Mouse (Mus musculus) embryonic stem cell, embryonic (primary cell): ENCODE data around the gene Bap1.

Experiments
- CTCF ChIA-PET, 4 experiments: fragments of 300-600 bp in 2 of 4; fragments of 350-600 bp in 2 of 4; sonication (Branson Sonifier 250); formaldehyde crosslinking; loops; one replicate each; lab custom pipeline; 2022; ENCODE audit warnings: inconsistent platforms in 2 of 4; lab: Charles Lee
- POLR2A ChIA-PET, 4 experiments: fragments of 300-600 bp in 2 of 4; fragments of 350-600 bp in 2 of 4; sonication (Branson Sonifier 250); formaldehyde crosslinking; loops; one replicate each; lab custom pipeline; 2022; ENCODE audit warnings: antibody characterized with exemption in 4 of 4, inconsistent platforms in 1 of 4; lab: Charles Lee

Bap1 gene

GRCm38 (mm10) chr14:31251084-31251604, at the start of gene Bap1, which contains the start of gene Phf7:
TSS of gene Bap1 (plus strand) at chr14:31251450.
TSS of gene Phf7 (minus strand) at chr14:31251317.
- ChIA-PET POLR2A (interaction anchor here in 3 of 4 experiments (0.6 to 2.6 kb wide), 24 partner anchors 9 to 998 kb away, joined by 3 to 17 read pairs (median 4); partner anchors contain the start of genes Capn7 (in 1 of the 3), Dcp1a (in 1 of the 3), Nek4 (in 1 of the 3) and Tnnc1 (in 1 of the 3)), CTCF (interaction anchor here in 2 of 4 experiments (0.9 to 1.5 kb wide), 3 partner anchors 18 to 221 kb away, joined by 3 to 10 read pairs (median 3); partner anchors contain the start of gene Sema3g (in 1 of the 2))

- POLR2A ChIA-PET, result interaction anchor here (0.6 to 4.6 kb wide), 26 partner anchors 9 to 290 kb away, joined by 3 to 50 read pairs (median 3); partner anchors contain the start of genes Bap1 (in 1 of the 4), Eaf1 (in 1 of the 4), Mettl6 (in 1 of the 4) and Nek4 (in 1 of the 4)
Observed at GRCm38 (mm10) chr14:31204844-31205243, 46.4 kb upstream of the Bap1 start.

GRCm38 (mm10) chr14:31205244-31205561, 46.0 kb upstream of the Bap1 start:
- POLR2A ChIA-PET, result interaction anchor here (0.6 to 4.6 kb wide), 27 partner anchors 9 to 289 kb away, joined by 3 to 50 read pairs (median 3); partner anchors contain the start of genes Bap1 (in 1 of the 4), Eaf1 (in 1 of the 4), Mettl6 (in 1 of the 4) and Nek4 (in 1 of the 4)

More at GRCm38 (mm10) chr14:31204844-31205243, 46.4 kb upstream of the Bap1 start:
- CTCF ChIA-PET, result interaction anchor here (0.5 to 1.3 kb wide), 6 partner anchors 9 to 147 kb away, joined by 3 to 7 read pairs (median 3); no protein-coding TSS in a partner anchor

GRCm38 (mm10) chr14:31205562-31206467, 45.4 kb upstream of the Bap1 start:
- ChIA-PET CTCF (interaction anchor here (0.5 to 1.3 kb wide), 9 partner anchors 9 to 148 kb away, joined by 3 to 7 read pairs (median 3); no protein-coding TSS in a partner anchor), POLR2A (interaction anchor here in 3 of 4 experiments (0.6 to 4.6 kb wide), 39 partner anchors 8 to 289 kb away, joined by 3 to 50 read pairs (median 4); partner anchors contain the start of genes Bap1 (in 2 of the 3), Phf7 (in 2 of the 3), Smim4 (in 2 of the 3) and Capn7 (in 1 of the 3))

More at GRCm38 (mm10) chr14:31205244-31205561, 46.0 kb upstream of the Bap1 start:
- CTCF ChIA-PET, result interaction anchor here (0.5 to 1.3 kb wide), 8 partner anchors 9 to 147 kb away, joined by 3 to 7 read pairs (median 3); no protein-coding TSS in a partner anchor

GRCm38 (mm10) chr14:31206472-31206981, 44.7 kb upstream of the Bap1 start:
- ChIA-PET POLR2A (interaction anchor here (0.6 to 4.6 kb wide), 29 partner anchors 8 to 1258 kb away, joined by 3 to 50 read pairs (median 4); partner anchors contain the start of genes Phf7 (in 2 of the 4), Bap1 (in 1 of the 4), Capn7 (in 1 of the 4) and Dnah1 (in 1 of the 4)), CTCF (interaction anchor here in 3 of 4 experiments (0.7 to 1.4 kb wide), 6 partner anchors 9 to 266 kb away, joined by 3 to 5 read pairs (median 4); partner anchors contain the start of gene Sema3g (in 1 of the 3))

GRCm38 (mm10) chr14:31207070-31207830, 44.0 kb upstream of the Bap1 start:
- POLR2A ChIA-PET, result interaction anchor here (0.6 to 4.6 kb wide), 24 partner anchors 8 to 1257 kb away, joined by 3 to 50 read pairs (median 4); partner anchors contain the start of genes Phf7 (in 2 of the 4), Bap1 (in 1 of the 4), Nisch (in 1 of the 4) and Sema3g (in 1 of the 4)
- CTCF ChIA-PET, result interaction anchor here in 3 of 4 experiments (0.7 to 1.4 kb wide), 5 partner anchors 8 to 265 kb away, joined by 3 to 5 read pairs (median 4); partner anchors contain the start of gene Sema3g (in 1 of the 3)

GRCm38 (mm10) chr14:31208084-31208483, 43.2 kb upstream of the Bap1 start, which contains the start of gene Tnnc1:
TSS of gene Tnnc1 (plus strand) at chr14:31208312.
- ChIA-PET CTCF (interaction anchor here in 1 of 4 experiments (1.1 kb wide), 1 partner anchor 242 kb away, joined by 3 read pairs; no protein-coding TSS in a partner anchor), POLR2A (interaction anchor here in 2 of 4 experiments (0.8 to 3.4 kb wide), 6 partner anchors 11 to 55 kb away, joined by 3 to 14 read pairs (median 4); partner anchors contain the start of genes Bap1 (in 1 of the 2) and Phf7 (in 1 of the 2))

- ChIA-PET POLR2A (interaction anchor here in 2 of 4 experiments (0.7 to 3.4 kb wide), 5 partner anchors 13 to 56 kb away, joined by 3 to 14 read pairs (median 5); no protein-coding TSS in a partner anchor), CTCF (interaction anchor here in 1 of 4 experiments (1.1 kb wide), 1 partner anchor 241 kb away, joined by 3 read pairs; no protein-coding TSS in a partner anchor)
Observed at GRCm38 (mm10) chr14:31209133-31209557, 42.1 kb upstream of the Bap1 start.

- ChIA-PET CTCF (no interaction called here), POLR2A (interaction anchor here in 1 of 4 experiments (1.0 to 1.3 kb wide), 3 partner anchors 15 to 69 kb away, joined by 3 to 4 read pairs (median 3); no protein-coding TSS in a partner anchor)
Observed at GRCm38 (mm10) chr14:31211854-31212253, 39.4 kb upstream of the Bap1 start.

GRCm38 (mm10) chr14:31212499-31212898, 38.8 kb upstream of the Bap1 start:
- ChIA-PET POLR2A (interaction anchor here in 1 of 4 experiments (1.0 to 1.3 kb wide), 2 partner anchors 15 to 37 kb away, joined by 3 to 4 read pairs; no protein-coding TSS in a partner anchor), CTCF (no interaction called here)

GRCm38 (mm10) chr14:31213868-31214267, 37.4 kb upstream of the Bap1 start:
- ChIA-PET POLR2A (interaction anchor here in 3 of 4 experiments (0.7 to 1.3 kb wide), 5 partner anchors 10 to 512 kb away, joined by 3 to 4 read pairs (median 3); partner anchors contain the start of gene Smim4 (in 1 of the 3)), CTCF (no interaction called here)

- ChIA-PET POLR2A (interaction anchor here in 1 of 4 experiments (3.6 kb wide), 1 partner anchor 9 kb away, joined by 15 read pairs; no protein-coding TSS in a partner anchor), CTCF (interaction anchor here in 2 of 4 experiments (0.9 to 1.8 kb wide), 8 partner anchors 8 to 109 kb away, joined by 3 to 7 read pairs (median 5); partner anchors contain the start of gene Dnah1 (in 1 of the 2))
Observed at GRCm38 (mm10) chr14:31214684-31215083, 36.6 kb upstream of the Bap1 start.

GRCm38 (mm10) chr14:31215157-31216002, 35.9 kb upstream of the Bap1 start:
- ChIA-PET CTCF (interaction anchor here (0.6 to 1.8 kb wide), 16 partner anchors 8 to 257 kb away, joined by 3 to 7 read pairs (median 4); partner anchors contain the start of gene Dnah1 (in 1 of the 4)), POLR2A (interaction anchor here in 2 of 4 experiments (0.8 to 3.6 kb wide), 5 partner anchors 9 to 13 kb away, joined by 3 to 15 read pairs (median 4); no protein-coding TSS in a partner anchor)

GRCm38 (mm10) chr14:31216846-31217245, 34.4 kb upstream of the Bap1 start, which contains the start of gene Nisch:
TSS of gene Nisch (minus strand) at chr14:31216946.
- CTCF ChIA-PET, result interaction anchor here in 3 of 4 experiments (0.5 to 1.8 kb wide), 8 partner anchors 12 to 256 kb away, joined by 3 to 13 read pairs (median 4); partner anchors contain the start of gene Phf7 (in 1 of the 3)
- POLR2A ChIA-PET, result interaction anchor here in 1 of 4 experiments (0.6 to 3.6 kb wide), 4 partner anchors 11 to 49 kb away, joined by 3 to 15 read pairs (median 4); no protein-coding TSS in a partner anchor
